In the genomic region with DNA sequence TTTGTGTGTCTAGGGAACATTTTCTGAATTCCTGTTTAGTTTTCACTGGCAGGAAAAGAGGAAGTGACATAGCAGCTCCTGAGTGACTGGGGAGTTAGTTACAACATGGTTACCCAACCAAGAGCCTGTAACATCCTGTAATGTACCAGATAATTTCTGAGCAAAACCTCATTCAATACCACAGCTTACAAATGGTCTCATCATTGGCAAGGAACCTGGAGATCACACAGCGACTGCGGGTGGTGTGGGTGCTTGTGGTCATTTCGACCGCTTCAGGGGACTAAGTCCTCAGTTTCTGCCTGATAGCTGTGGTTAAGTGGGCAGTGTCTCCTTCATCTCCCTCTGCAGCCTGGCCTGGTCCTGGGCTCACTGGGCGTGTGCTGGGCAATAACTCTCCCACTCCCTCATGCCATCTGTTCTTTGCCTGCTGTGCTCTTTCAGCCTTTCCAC, we compare ENCODE assay signal across 14 mouse cellular contexts. TPM values are rescaled to one million over a fixed set of nuclear protein-coding genes. Genes with fewer than 3 reads are reported as not detected.
DNase-seq lines count a peak whose midpoint lies in the region; TF ChIP-seq lines count a peak whose summit lies in the region.
"Had no signal": no experiment of that assay in that cellular context is flagged by ENCODE, and none has a peak within 500 bp of the region (broad histone marks: within the 10 kb centered on the region; RNA-seq: fewer than 3 reads in every experiment).

No protein-coding gene starts in this region.

- H3K79me2 ChIP-seq in macrophage (ENCODE audit: inconsistent target): peaks cover 11% of the 10 kb centered on the region

- H3K4me1 ChIP-seq in bone marrow, adult 2 months (ENCODE audit: control insufficient read depth, insufficient read depth, low read length): peaks cover 2% of the 10 kb centered on the region

- no peak for TF ChIP-seq CTCF in bone marrow, adult 2 months (IDR thresholded peaks at IDR 0.05; ENCODE audit: control insufficient read depth, insufficient read depth, low read length)

- peak; percentile 52 to 58 for DNase-seq in cerebellum, postnatal 10 days
- no peak for DNase-seq in cerebellum, adult 9-11 months
- DNase-seq in 3134 (ENCODE audit: extremely low read depth, insufficient read length, low spot score): peak; percentile 69
- no peak for DNase-seq in right cerebral cortex, postnatal 36 days (ENCODE audit: low spot score in 2 of 2)
- no peak for DNase-seq in testis, postnatal 14 days (ENCODE audit: low spot score)
- DNase-seq in spleen, adult 12 weeks (ENCODE audit: low spot score): no peak
- DNase-seq: kidney, postnatal 4 days had no signal

- H3K36me3 ChIP-seq in macrophage (ENCODE audit: inconsistent target): no peaks in the 10 kb centered on the region
- H3K36me3 ChIP-seq: stomach, embryonic 15.5 days had no signal

- TF ChIP-seq POLR2A in bone marrow, adult 2 months (IDR thresholded peaks at IDR 0.05; ENCODE audit: borderline replicate concordance, control insufficient read depth, low read depth, low read length): no peak

- WGBS in bone marrow, adult 2 months: 4% methylated on average over 5 of the region's 5 CpGs
- 3% methylated on average over 5 of the region's 5 CpGs for WGBS in macrophage (ENCODE audit: missing documents)

- no peak overlapping the region for H3K4me3 ChIP-seq in bone marrow, adult 2 months (replicated peaks; ENCODE audit: control insufficient read depth, low read depth, low read length)
- H3K4me3 ChIP-seq in macrophage (ENCODE audit: inconsistent target): no peak overlapping the region
- H3K4me3 ChIP-seq: neural tube, embryonic 13.5 days; stomach, embryonic 15.5 days had no signal

- peak overlapping the region; percentile 85 for H3K27ac ChIP-seq in bone marrow, adult 2 months (ENCODE audit: control insufficient read depth, insufficient read depth, low read depth, low read length, poor library complexity)
- peak overlapping the region; percentile 61 for H3K27ac ChIP-seq in macrophage
- H3K27ac ChIP-seq: neural tube, embryonic 13.5 days; stomach, embryonic 15.5 days had no signal

RNA-seq across cellular contexts. Expression of a gene that starts 3.4 kb away (rescaled TPM):
- 5.0 and 17.2 TPM in 2 replicates for polyA plus RNA-seq in bone marrow, adult 2 months (2011; ENCODE audit: insufficient read depth, insufficient read length, low replicate concordance, missing spikeins)
- 1 to 10 TPM; 1.2 to 5.7 (median 3.1) TPM for total RNA-seq in macrophage (2018; cell fraction: chromatin; rRNA removed)
- 1 to 10 TPM; 4.3 to 7.9 (median 5.9) TPM for total RNA-seq in macrophage (2018; cell fraction: cytosol; rRNA removed)
- total RNA-seq in macrophage (2018; cell fraction: nucleus; rRNA removed): 10 to 100 TPM in 2 of 26 experiments, 1 to 10 TPM in 24; 1.3 to 24.4 (median 4.3) TPM
- 2.8 to 17.6 TPM (median 9.3 TPM) in 3 replicates for polyA plus RNA-seq in macrophage (2018)

RNA-seq across cellular contexts. Expression of a gene that starts 50.1 kb away (rescaled TPM):
- polyA plus RNA-seq in bone marrow, adult 2 months (2011; ENCODE audit: insufficient read depth, insufficient read length, low replicate concordance, missing spikeins): 24.4 and 55.6 TPM in 2 replicates
- 10 to 100 TPM; 19.6 to 90.5 (median 55.7) TPM for total RNA-seq in macrophage (2018; cell fraction: chromatin; rRNA removed)
- 10 to 100 TPM; 37.7 to 58.6 (median 49.4) TPM for total RNA-seq in macrophage (2018; cell fraction: cytosol; rRNA removed)
- total RNA-seq in macrophage (2018; cell fraction: nucleus; rRNA removed): 10 to 100 TPM; 19.4 to 58.8 (median 38.3) TPM
- 33.6 to 49.3 TPM (median 47.6 TPM) in 3 replicates for polyA plus RNA-seq in macrophage (2018)

RNA-seq across cellular contexts. Expression of a gene that starts 57.2 kb away (rescaled TPM):
- polyA plus RNA-seq in bone marrow, adult 2 months (2011; ENCODE audit: insufficient read depth, insufficient read length, low replicate concordance, missing spikeins): 0.90 TPM in 1 of 2 replicates, not detected in the other
- not detected for total RNA-seq in macrophage (2018; cell fraction: chromatin; rRNA removed)
- not detected for total RNA-seq in macrophage (2018; cell fraction: cytosol; rRNA removed)
- not detected for total RNA-seq in macrophage (2018; cell fraction: nucleus; rRNA removed)
- polyA plus RNA-seq in macrophage (2018): not detected in 3 replicates
- total RNA-seq: left cerebral cortex, postnatal 14 days had no signal
- polyA plus RNA-seq: cortical plate, adult 2 months; neural tube, embryonic 13.5 days; urinary bladder, adult 2 months had no signal

Comparison
In these comparisons a context has a peak if more than half of its experiments do, and no peak if none do; other contexts are left out.
1. DNase-seq: peak in cerebellum, postnatal 10 days (2 of 2) and 3134 (single experiment); none in cerebellum, adult 9-11 months (single experiment), right cerebral cortex, postnatal 36 days (0 of 2), testis, postnatal 14 days (single experiment) and spleen, adult 12 weeks (single experiment).